Mouse (Mus musculus) stomach, embryonic 16.5 days (tissue): ENCODE data around the gene Ccdc148. TPM values are rescaled to one million over a fixed set of nuclear protein-coding genes. Genes with fewer than 3 reads are reported as not detected.

Experiments used
- ATAC-seq: fragments of 200-750 bp; cut with Nextera tagmentation; 2 replicates; pipeline ENCODE4 v1.8.0; 2017; ENCODE audit warnings: moderate number of reproducible peaks, moderate TSS enrichment; ENCODE audit not compliant: insufficient read depth, low FRiP score
- H3K27ac ChIP-seq: fragments of 300-500 bp; sonication (generic); 2 replicates; pipeline ENCODE4 v1.5.1; 2014; ENCODE audit warnings: low read length
- H3K27me3 ChIP-seq: fragments of 300-500 bp; sonication (generic); 2 replicates; pipeline ENCODE4 v1.6.1; 2014; ENCODE audit warnings: low read length, control low read depth, mixed read lengths; ENCODE audit not compliant: control insufficient read depth, insufficient read depth
- H3K36me3 ChIP-seq: fragments of 300-500 bp; sonication (generic); 2 replicates; pipeline ENCODE4 v1.6.1; 2014; ENCODE audit warnings: low read length; ENCODE audit not compliant: control insufficient read depth, insufficient read depth
- H3K4me1 ChIP-seq: fragments of 300-500 bp; sonication (generic); 2 replicates; pipeline ENCODE4 v1.6.1; 2014; ENCODE audit warnings: low read length, control low read depth, mixed read lengths; ENCODE audit not compliant: control insufficient read depth, insufficient read depth
- H3K4me2 ChIP-seq: fragments of 300-500 bp; sonication (generic); 2 replicates; pipeline ENCODE4 v1.6.1; 2014; ENCODE audit warnings: low read depth, low read length, mixed read lengths
- H3K4me3 ChIP-seq: fragments of 300-500 bp; sonication (generic); replicated peaks from 2 replicates; pipeline ENCODE4 v1.5.1; 2014; ENCODE audit warnings: mild to moderate bottlenecking, low read length
- H3K9ac ChIP-seq: fragments of 300-500 bp; sonication (generic); 2 replicates; pipeline ENCODE4 v1.6.1; 2014; ENCODE audit warnings: low read length
- H3K9me3 ChIP-seq: fragments of 300-500 bp; sonication (generic); replicated peaks from 2 replicates; pipeline ENCODE4 v1.6.1; 2016; ENCODE audit warnings: low read length, control low read depth; ENCODE audit not compliant: control insufficient read depth
- WGBS: fragments of 180-500 bp; shearing (Covaris S2); extraction: QIAGEN DNeasy Blood & Tissue Kit; methylation state at CpG from one replicate; pipeline ENCODE4 v1.1.7; 2014; 5-methylcytosine and 5-hydroxymethylcytosine counted together
- polyA plus RNA-seq: library from polyadenylated mRNA; unstranded; fragments of >200 nt; fragmentation: Nextera tagmentation; extraction: Ambion mirVana; gene quantifications from 2 replicates; pipeline ENCODE4 v1.2.1, GENCODE M21; 2015

Gene Ccdc148
- polyA plus RNA-seq, 1 experiment from 2014 or later = 0.93 TPM

DNA sequence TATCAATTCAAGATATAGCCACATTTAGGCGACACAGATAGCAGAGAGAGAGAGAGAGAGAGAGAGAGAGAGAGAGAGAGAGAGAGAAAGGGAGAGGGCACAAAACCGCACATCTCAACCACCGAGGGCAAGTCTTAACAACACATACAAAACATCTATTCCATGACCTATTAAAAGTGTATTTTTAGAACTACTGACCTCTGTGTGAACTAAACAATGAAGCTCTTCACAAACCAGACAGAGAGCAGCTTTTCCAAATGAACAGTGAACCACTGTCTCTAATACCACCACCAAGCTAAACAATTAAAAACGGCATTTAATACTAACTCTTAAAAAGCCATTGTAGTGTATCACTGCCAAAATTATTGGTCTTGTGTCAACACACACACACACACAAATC is 110.8 kb downstream of the Ccdc148 start:
- Histone ChIP-seq H3K27me3 (no peaks in the 10 kb centered on the region), H3K4me2 (no peak overlapping the region), H3K9me3 (no peaks in the 10 kb centered on the region), H3K36me3 (no peaks in the 10 kb centered on the region), H3K27ac (no peak overlapping the region), H3K4me1 (peaks cover 4% of the 10 kb centered on the region; the same call in 1 of the 2 replicates), H3K9ac (no peak overlapping the region), H3K4me3 (no peak overlapping the region)
- no peak for ATAC-seq
- 29% methylated on average over 4 of the region's 4 CpGs for WGBS

DNA sequence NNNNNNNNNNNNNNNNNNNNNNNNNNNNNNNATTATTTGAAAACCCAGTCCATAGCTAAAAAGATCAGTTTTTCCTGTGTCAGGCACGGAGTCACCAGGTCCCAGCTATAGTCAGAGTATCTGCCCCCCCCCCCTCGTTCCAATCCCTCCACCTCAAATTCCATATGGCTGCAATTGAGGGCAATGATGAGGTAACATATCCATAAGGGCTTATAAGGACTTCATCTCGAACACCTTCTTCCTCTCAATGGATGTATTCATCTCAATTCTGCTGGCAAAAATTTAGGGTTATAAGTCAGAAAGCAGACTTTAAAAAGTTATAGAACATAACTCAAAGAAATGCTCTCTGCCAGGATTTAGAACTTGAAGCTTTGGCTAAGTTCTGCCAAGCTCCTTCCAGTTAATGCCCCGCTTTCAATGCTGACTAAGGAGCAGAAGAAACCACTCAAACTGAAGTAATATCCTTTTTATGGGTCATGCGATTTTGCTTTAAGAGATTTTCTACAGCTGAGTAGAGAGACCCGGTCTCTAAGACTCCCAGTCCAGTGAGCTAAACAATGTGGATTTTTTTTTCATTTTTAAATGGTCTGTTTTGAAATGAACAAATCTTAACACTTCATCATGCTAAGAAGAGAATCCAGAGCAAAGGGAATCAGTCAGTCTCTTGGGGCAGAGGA is 111.6 kb downstream of the Ccdc148 start:
- H3K36me3 ChIP-seq = no peaks in the 10 kb centered on the region
- H3K27ac ChIP-seq = no peak overlapping the region
- ATAC-seq = no peak
- no peaks in the 10 kb centered on the region for H3K9me3 ChIP-seq
- H3K4me1 ChIP-seq = peaks cover 4% of the 10 kb centered on the region; the same call in 1 of the 2 replicates
- WGBS = 43% methylated on average over 6 of the region's 6 CpGs
- H3K9ac ChIP-seq = no peak overlapping the region
- no peak overlapping the region for H3K4me2 ChIP-seq
- no peaks in the 10 kb centered on the region for H3K27me3 ChIP-seq
- no peak overlapping the region for H3K4me3 ChIP-seq

DNA sequence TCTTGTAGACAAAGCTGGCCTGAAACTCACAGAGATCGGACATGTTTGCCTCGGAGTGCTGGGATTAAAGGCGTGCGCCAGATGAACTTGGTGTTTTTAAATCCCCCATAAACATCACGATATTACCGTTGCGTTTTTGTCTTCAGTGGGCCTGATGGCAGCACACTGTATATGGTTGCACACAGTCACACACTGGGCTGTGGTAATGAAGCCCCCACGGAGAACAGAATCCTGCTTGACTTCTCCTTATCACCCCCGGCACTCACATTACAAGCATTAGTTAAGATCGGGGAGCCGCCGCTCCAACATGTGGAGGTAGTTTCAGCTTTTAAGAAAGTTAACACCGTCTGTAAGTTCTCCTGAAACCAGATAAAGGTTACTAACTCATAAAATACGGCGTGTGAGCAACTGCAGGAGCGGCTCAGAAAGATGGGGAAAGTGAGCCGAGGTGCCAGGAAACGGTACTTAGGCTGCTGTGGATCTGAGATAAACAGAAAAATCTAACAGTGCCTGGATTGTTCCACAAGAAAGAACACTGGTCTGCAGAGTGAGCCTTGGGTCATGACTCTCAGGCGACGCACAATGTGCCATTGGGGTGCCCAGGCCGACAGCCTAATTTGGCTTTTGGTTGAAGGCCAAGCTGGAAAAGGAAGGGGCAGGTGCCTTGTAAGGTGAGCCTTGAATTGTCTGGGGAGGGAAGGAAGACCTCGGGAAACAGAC is 117.0 kb downstream of the Ccdc148 start:
- no peak for ATAC-seq
- WGBS = 55% methylated on average over 22 of the region's 22 CpGs
- H3K9ac ChIP-seq = no peak overlapping the region
- no peak overlapping the region for H3K4me2 ChIP-seq
- no peaks in the 10 kb centered on the region for H3K27me3 ChIP-seq
- H3K36me3 ChIP-seq = no peaks in the 10 kb centered on the region
- H3K4me1 ChIP-seq = no peaks in the 10 kb centered on the region
- H3K27ac ChIP-seq = no peak overlapping the region
- H3K4me3 ChIP-seq = no peak overlapping the region
- H3K9me3 ChIP-seq = no peaks in the 10 kb centered on the region

DNA sequence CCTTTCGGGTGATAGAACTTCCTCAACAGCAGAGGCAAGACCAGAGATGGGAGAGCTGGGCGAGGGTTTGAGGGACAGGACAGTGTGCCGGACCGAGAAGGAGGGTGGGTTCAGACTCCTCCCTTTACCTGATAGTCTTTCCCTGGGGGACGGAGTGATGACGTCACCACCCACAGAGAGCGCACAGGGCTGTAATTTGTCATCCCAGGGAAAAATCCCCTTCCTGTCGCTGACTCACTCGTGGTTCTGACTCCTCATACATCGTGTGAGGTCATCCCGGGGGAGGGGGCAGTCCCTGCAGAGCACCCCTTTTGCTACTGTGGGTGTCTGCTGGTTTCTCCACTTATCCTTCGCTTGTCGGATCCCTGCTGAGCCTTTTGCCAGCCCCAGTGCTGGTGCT is 117.9 kb downstream of the Ccdc148 start:
- Histone ChIP-seq H3K9ac (no peak overlapping the region), H3K36me3 (no peaks in the 10 kb centered on the region), H3K4me3 (no peak overlapping the region), H3K4me1 (no peaks in the 10 kb centered on the region), H3K27me3 (no peaks in the 10 kb centered on the region), H3K27ac (no peak overlapping the region), H3K4me2 (no peak overlapping the region), H3K9me3 (no peaks in the 10 kb centered on the region)
- ATAC-seq = peak; percentile 64
- 45% methylated on average over 13 of the region's 13 CpGs for WGBS

DNA sequence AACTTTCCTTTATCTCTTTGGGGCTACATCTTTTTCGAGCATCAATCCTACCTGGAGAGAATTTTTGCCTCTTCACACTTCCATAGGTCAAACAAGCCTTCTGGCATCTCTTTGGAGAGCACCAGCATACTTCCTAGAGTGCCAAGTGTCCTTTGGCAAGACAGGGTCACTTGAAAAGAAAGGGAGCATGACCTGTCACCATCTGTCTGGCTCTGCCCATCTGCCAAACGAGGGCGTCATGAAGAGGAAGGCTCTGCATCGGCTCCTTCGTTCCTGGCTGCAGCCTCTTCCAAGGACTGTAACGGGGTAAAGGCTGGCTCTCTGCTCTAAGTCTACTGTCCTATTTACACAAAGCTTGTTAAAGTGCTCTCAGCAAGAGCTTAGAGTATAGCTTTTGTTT is 124.0 kb downstream of the Ccdc148 start:
- 36% methylated on average over 6 of the region's 6 CpGs for WGBS
- Histone ChIP-seq H3K9ac (no peak overlapping the region), H3K36me3 (no peaks in the 10 kb centered on the region), H3K4me3 (no peak overlapping the region), H3K9me3 (no peaks in the 10 kb centered on the region), H3K4me2 (no peak overlapping the region), H3K27me3 (no peaks in the 10 kb centered on the region), H3K4me1 (no peaks in the 10 kb centered on the region), H3K27ac (no peak overlapping the region)
- ATAC-seq = no peak

DNA sequence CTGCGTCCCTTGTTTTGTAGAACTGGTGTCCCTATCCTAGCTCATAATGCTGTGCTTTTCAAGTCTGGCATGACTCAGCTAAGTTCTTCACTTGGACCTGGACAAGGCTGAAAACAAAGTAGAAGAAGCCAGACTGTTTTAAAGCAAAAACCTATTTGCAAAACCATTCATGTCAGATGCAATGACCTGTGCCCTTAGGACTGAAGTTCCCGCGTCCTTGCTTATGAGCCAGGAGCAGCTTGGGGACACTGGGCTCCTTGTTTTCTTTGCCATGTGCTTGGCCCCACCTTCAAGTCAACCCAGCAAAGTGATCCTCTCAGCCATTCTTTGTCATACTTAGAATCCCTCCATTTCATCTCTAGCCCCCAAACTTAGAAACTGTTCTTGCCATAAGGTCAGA is 125.3 kb downstream of the Ccdc148 start:
- Histone ChIP-seq H3K27me3 (no peaks in the 10 kb centered on the region), H3K9me3 (no peaks in the 10 kb centered on the region), H3K4me1 (no peaks in the 10 kb centered on the region), H3K4me2 (no peak overlapping the region), H3K36me3 (no peaks in the 10 kb centered on the region), H3K4me3 (no peak overlapping the region), H3K27ac (no peak overlapping the region), H3K9ac (no peak overlapping the region)
- 76% methylated on average over 3 of the region's 3 CpGs for WGBS
- ATAC-seq = no peak

DNA sequence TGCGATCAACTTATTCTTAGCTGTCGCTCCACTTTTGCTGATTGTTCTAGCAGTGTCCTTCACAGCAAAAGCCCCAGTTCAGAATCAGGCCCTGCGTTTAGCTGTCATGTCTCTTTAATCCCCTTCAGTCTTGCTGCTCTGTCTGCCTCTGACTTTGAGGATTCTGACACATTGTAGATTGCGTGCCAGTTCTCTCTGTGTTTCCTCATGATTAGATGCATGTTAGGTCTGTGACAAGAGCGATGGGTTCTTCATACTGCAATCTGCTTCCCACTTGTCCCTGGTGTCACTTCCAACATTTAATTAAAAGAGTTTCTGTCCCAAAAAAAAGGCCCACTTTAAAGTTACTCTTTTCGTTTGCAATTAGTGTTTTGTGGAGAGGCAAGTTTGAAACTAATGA is 126.2 kb downstream of the Ccdc148 start:
- H3K36me3 ChIP-seq = no peaks in the 10 kb centered on the region
- H3K27ac ChIP-seq = no peak overlapping the region
- no peaks in the 10 kb centered on the region for H3K9me3 ChIP-seq
- ATAC-seq = no peak
- no peaks in the 10 kb centered on the region for H3K27me3 ChIP-seq
- no peaks in the 10 kb centered on the region for H3K4me1 ChIP-seq
- 87% methylated on average over 6 of the region's 6 CpGs for WGBS
- no peak overlapping the region for H3K4me3 ChIP-seq
- no peak overlapping the region for H3K9ac ChIP-seq
- no peak overlapping the region for H3K4me2 ChIP-seq

DNA sequence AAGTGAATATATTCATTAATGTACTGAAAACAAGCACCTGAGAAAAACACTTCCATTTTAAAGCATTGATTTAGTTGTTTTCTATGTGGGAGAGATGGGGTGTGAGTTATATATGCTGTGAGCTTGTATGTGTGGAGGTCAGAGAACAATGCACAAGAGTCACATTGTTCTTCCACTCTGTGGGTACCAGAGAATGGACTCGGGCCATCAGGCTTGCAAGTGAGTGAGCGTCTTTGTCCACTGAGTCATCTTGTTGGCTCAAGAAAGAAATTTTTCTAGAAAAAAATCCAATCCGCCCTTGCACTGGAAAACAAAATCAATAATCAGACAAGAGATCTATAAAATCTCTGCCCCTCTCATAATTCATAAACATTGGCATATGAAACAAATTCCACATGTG is 135.9 kb downstream of the Ccdc148 start:
- WGBS = 86% methylated on average over 3 of the region's 3 CpGs
- Histone ChIP-seq H3K9ac (no peak overlapping the region), H3K4me2 (no peak overlapping the region), H3K36me3 (no peaks in the 10 kb centered on the region), H3K9me3 (no peaks in the 10 kb centered on the region), H3K4me1 (no peaks in the 10 kb centered on the region), H3K27me3 (no peaks in the 10 kb centered on the region), H3K27ac (no peak overlapping the region), H3K4me3 (no peak overlapping the region)
- no peak for ATAC-seq

DNA sequence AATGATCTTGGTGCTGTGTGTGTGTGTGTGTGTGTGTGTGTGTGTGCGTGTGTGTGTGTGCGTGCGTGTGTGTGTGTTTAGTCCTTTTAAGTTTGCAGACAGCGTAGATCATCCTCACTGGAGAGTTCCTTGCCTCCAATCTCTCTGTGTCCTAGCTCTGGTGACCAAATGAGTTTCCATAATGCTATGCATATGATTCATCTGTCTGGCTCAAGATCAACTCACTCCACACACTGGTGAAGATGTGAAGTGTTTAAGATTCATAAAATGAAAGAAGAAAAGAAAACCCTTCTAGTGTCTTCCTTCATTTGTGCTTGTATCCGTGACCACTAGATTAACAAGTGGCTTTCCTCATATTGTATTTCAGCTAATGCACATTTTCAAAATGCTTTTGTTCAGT is 153.1 kb downstream of the Ccdc148 start:
- no peak for ATAC-seq
- Histone ChIP-seq H3K4me2 (no peak overlapping the region), H3K36me3 (no peaks in the 10 kb centered on the region), H3K4me1 (no peaks in the 10 kb centered on the region), H3K27me3 (no peaks in the 10 kb centered on the region), H3K9me3 (no peaks in the 10 kb centered on the region), H3K9ac (no peak overlapping the region), H3K4me3 (no peak overlapping the region), H3K27ac (no peak overlapping the region)
- WGBS = 91% methylated on average over 5 of the region's 5 CpGs
